Mouse (Mus musculus) cerebellum, postnatal 25 days (tissue): ENCODE data around the gene Vmn2r-ps159.
"Not testable (repeated sequence)": the region's sequence is repeated elsewhere in the genome, so short reads cannot be mapped to it uniquely, and the experiment has no call there.

Source experiments
- DNase-seq, 2 experiments: peaks; one replicate each; pipeline ENCODE4 v3.0.0; 2021; ENCODE audit warnings: mixed read lengths in 2 of 2

Gene Vmn2r-ps159

GRCm38 (mm10) chr4:156330803-156331202, at the start of gene Vmn2r-ps159:
Gene Vmn2r-ps159, plus strand, starts transcription at chr4:156331103.
- not testable (repeated sequence) for DNase-seq

- DNase-seq = not testable (repeated sequence)
Observed at GRCm38 (mm10) chr4:156341601-156342504, 10.9 kb downstream of the Vmn2r-ps159 start.

GRCm38 (mm10) chr4:156342569-156343325, 11.8 kb downstream of the Vmn2r-ps159 start:
- DNase-seq = no peak

- DNase-seq = no peak
Observed at GRCm38 (mm10) chr4:156343332-156343731, 12.4 kb downstream of the Vmn2r-ps159 start.

DNA sequence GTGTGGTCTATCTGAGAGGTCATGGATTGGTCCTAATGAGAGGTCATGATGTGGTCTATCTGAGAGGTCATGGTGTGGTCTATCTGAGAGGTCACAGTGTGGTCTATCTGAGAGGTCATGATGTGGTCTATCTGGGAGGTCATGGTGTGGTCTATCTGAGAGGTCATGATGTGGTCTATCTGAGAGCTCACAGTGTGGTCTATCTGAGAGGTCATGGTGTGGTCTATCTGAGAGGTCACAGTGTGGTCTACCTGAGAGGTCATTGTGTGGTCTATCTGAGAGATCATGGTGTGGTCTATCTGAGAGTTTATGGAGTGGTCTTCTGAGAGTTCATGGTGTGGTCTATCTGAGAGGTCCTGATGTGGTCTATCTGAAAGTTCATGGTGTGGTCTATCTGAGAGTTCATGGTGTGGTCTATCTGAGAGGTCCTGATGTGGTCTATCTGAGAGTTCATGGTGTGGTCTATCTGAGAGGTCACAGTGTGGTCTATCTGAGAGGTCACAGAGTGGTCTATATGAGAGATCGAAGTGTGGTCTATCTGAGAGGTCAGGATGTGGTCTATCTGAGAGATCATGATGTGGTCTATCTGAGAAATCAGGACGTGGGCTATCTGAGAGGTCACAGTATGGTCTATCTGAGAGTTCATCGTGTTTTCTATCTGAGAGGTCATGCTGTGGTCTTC, 26.0 kb downstream of the Vmn2r-ps159 start:
- not testable (repeated sequence) for DNase-seq
